Mouse (Mus musculus) hematopoietic stem cell, adult 5-6 weeks (primary cell): ENCODE measurements around the gene Ccdc88b. TPM values are rescaled to one million over a fixed set of nuclear protein-coding genes. Genes with fewer than 3 reads are reported as not detected.
A peak's percentile ranks its signal among the peaks of the same experiment; 100 is the strongest.
"Not testable (repeated sequence)": the region's sequence is repeated elsewhere in the genome, so short reads cannot be mapped to it uniquely, and the experiment has no call there.

Source experiments
- ATAC-seq, 2 experiments: fragments of 125-278 bp in 1 of 2; replicated peaks in 1 of 2; 2 replicates each; pipeline ENCODE4 v1.8.0; 2016 to 2017; ENCODE audit warnings: inconsistent platforms in 2 of 2, mild to moderate bottlenecking in 2 of 2, moderate number of reproducible peaks in 2 of 2, low read depth in 1 of 2, moderate TSS enrichment in 1 of 2; ENCODE audit not compliant: low FRiP score in 2 of 2, poor library complexity in 2 of 2, severe bottlenecking in 2 of 2, insufficient read depth in 1 of 2, low TSS enrichment in 1 of 2
- total RNA-seq: library from RNA; stranded (forward); fragments of 172-1452, 232-1000 nt; gene quantifications from 2 replicates; pipeline ENCODE4 v1.2.3, GENCODE M21; 2017

Ccdc88b gene
- 28.1 and 31.2 TPM in 2 replicates for total RNA-seq

GRCm38 (mm10) chr19:6858031-6858430 is at the start of gene Ccdc88b:
Gene Ccdc88b, minus strand, starts transcription at chr19:6858211.
- ATAC-seq: peak; percentile 84 to 86

- no peak for ATAC-seq
Observed at GRCm38 (mm10) chr19:6907094-6907493, 49.1 kb upstream of the Ccdc88b start.

GRCm38 (mm10) chr19:6906199-6906598 is 48.2 kb upstream of the Ccdc88b start:
- no peak for ATAC-seq

- no peak for ATAC-seq
Observed at GRCm38 (mm10) chr19:6905498-6906159, 47.6 kb upstream of the Ccdc88b start.

- no peak for ATAC-seq
Observed at GRCm38 (mm10) chr19:6904846-6905245, 46.8 kb upstream of the Ccdc88b start.

- no peak for ATAC-seq
Observed at GRCm38 (mm10) chr19:6903031-6903430, 45.0 kb upstream of the Ccdc88b start.

- ATAC-seq: no peak
Observed at GRCm38 (mm10) chr19:6899641-6900040, 41.6 kb upstream of the Ccdc88b start.

- ATAC-seq: not testable (repeated sequence)
Observed at GRCm38 (mm10) chr19:6895608-6896305, 37.7 kb upstream of the Ccdc88b start.

GRCm38 (mm10) chr19:6893731-6894451 is 35.9 kb upstream of the Ccdc88b start:
- ATAC-seq: no peak

- no peak for ATAC-seq
Observed at GRCm38 (mm10) chr19:6892512-6892911, 34.5 kb upstream of the Ccdc88b start.

GRCm38 (mm10) chr19:6877965-6878364 is 20.0 kb upstream of the Ccdc88b start:
- ATAC-seq: no peak

GRCm38 (mm10) chr19:6876799-6877198 is 18.8 kb upstream of the Ccdc88b start:
- ATAC-seq: no peak

- no peak for ATAC-seq
Observed at GRCm38 (mm10) chr19:6875834-6876233, 17.8 kb upstream of the Ccdc88b start.

- ATAC-seq: no peak
Observed at GRCm38 (mm10) chr19:6874257-6874656, 16.2 kb upstream of the Ccdc88b start.

- no peak for ATAC-seq
Observed at GRCm38 (mm10) chr19:6872701-6873100, 14.7 kb upstream of the Ccdc88b start.

- ATAC-seq: peak; percentile 63 to 82
Observed at GRCm38 (mm10) chr19:6871574-6872271, 13.7 kb upstream of the Ccdc88b start.

- peak; percentile 87 to 92 for ATAC-seq
Observed at GRCm38 (mm10) chr19:6869355-6869754, 11.3 kb upstream of the Ccdc88b start.

- no peak for ATAC-seq
Observed at GRCm38 (mm10) chr19:6861451-6861850, 3.4 kb upstream of the Ccdc88b start.
